Mouse (Mus musculus): ENCODE data around the gene Idnk.

Idnk gene

DNA sequence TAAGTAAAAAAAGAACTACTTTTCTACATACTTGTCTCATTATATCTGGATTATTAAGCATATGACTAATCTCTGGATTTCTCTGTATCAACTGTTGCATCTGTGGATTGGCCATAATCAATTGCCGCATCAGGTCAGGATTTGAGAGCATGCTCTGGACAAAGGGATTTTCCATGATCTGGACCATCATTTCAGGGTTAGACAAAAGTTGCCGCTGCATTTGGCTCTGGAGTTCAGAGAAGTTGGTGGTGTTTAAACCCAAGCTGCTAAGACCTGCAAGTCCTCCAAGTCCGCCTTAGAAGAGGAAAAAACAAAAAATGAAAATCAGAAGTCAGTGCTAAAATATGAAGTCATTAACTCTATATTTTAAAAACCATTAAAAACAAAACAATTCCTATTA lies 35.8 kb downstream of the Idnk start:
- DNase-seq (ENCODE audit: low spot score), result no peak

- DNase-seq (ENCODE audit: low spot score), result no peak
These were observed 37.5 kb downstream of the Idnk start for GRCm38 (mm10) chr13:58194908-58195307.

DNA sequence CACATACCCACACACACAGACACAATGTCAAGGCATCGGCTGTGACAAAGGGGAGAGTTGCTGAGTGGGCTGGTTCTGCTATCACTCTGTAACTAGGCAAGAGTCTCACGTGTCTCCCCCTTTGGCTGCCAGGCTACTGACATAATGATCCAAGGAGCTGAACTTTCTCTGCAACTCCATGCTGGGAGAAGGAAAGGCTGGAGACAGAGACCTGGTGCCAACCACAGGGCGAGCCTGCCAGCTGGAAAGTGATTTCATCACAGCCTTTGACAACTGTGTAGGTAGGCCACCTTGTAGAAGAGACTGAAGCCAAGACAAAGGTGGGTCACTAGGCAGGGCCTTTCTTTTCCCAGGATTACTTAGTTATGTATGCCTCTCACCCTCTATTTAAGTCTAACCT lies 39.8 kb downstream of the Idnk start:
- no peak for DNase-seq (ENCODE audit: low spot score)

DNA sequence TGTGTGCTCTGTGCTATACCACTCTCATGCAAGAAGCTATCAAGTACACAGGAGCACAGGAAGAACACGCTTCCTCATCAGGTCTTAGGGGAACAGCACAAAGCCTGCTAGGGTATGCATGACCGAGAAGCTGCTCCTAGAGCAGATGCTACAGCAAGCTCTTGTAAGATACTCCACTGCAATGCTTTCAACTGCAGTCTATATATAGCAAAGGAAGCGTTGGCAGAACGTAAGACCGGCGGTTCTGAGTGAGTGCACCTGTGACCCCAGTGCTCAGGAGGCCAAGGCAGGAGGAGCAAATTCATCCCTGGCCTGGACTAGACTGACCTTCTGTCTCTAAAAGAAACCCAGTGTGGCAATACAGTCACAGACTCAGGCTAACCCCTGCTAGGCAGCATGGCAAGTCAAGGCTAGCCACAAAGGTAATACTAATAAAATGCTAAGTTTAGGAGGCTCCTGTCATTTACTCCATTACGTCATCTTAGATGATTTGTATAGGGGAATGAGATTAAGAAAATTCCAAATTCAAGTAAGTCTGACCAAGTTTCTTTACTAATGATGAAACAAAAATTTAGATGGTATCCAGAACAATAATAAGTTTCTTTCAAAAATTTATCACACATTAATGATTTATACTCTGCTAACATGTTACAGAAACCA lies 40.7 kb downstream of the Idnk start:
- no peak for DNase-seq (ENCODE audit: low spot score)

DNA sequence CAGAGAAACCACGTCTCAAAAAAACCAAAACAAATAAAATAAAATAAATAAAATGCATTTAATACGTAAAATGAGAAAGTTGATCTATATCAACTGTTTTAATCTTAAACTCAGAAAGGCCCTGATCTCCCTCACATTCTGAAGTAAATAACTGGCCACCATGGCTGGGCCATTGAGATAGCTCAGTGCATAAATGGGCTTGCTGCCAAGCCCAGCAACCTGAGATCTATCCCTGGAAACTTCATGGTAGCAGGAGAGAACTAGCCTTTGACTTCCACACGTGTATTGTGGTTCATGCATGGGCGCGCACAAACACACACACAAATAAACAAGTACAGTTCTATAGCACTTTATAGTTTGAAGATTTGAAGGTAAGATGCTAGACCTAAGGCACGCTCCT lies 43.9 kb downstream of the Idnk start:
- no peak for DNase-seq (ENCODE audit: low spot score)

DNA sequence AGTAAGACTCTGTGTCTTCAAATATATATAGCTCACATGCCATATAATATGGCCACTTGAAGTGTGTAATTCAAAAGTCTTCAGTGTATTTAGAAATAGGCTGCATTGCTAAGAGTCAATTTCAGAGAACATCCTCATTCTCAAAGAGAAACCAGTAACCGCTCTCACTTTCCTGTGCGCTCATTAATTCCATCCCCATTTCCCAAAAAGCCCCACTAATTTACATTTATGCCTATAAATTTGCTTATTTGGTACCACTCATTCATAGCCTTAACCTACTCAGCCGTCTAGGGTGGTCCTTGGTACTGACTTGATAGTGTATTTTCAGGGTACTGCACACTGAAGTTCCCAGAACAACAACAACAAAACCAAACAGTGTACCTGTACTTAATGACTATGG lies 44.5 kb downstream of the Idnk start:
- DNase-seq (ENCODE audit: low spot score), result no peak

DNA sequence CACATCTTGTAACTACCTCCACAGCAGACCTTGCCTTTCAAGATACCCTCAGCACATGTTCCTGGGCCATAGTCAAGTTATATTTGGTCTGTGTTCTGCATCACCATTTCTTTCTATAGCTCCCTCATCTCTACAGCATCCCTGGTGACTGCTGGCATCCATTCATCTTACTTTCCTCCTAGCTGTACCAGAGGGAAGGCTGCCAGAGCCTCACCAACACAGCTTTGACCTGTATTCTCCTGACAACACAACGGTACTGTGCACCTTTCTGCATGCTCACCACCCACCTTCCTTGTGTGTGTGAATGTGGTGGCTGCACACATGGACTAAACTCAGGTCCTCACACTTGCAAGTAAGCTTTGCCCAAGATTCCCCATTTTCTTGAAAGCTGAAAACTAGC lies 45.5 kb downstream of the Idnk start:
- DNase-seq (ENCODE audit: low spot score), result no peak

- DNase-seq (ENCODE audit: low spot score), result no peak
These were observed 46.8 kb downstream of the Idnk start for GRCm38 (mm10) chr13:58204202-58204601.

DNA sequence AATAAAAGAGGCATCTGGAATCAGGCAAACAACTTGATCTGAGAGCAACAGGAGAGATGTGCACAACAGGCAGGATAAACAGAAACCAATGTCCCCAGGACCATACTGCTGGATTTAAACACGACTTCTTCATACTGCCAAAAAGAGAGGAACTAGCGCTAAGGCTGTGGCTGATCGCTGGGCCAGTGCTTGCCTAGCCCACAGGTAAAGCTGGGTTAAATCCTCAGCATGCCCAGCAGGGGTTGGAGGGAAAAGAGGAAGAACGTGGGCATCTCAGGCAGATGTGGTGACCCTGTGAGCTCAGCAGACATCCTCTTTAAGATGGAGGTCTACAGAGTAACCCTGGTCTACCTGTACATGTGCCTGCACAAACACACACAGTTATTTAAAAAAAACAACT lies 47.5 kb downstream of the Idnk start:
- DNase-seq (ENCODE audit: low spot score), result no peak

DNA sequence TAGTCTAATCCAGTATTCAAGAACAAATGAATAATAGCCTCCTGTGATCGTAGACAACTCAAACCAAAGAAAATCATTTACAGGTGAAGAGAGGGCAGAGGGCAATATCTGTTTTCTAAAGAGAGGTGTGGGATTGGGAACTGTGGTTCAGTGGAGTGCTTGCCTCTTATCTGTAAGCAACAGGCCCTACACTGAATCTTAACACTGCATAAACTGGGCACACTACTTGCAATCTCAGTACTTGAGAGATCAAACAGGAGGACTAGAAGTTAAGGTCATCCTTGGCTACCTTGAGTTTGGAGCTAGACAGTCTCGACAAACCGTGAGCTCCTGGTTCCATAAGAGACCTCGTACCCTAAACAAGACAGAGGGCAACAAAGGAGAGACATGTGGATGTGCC lies 48.6 kb downstream of the Idnk start:
- DNase-seq (ENCODE audit: low spot score), result no peak

- no peak for DNase-seq (ENCODE audit: low spot score)
These were observed 53.0 kb downstream of the Idnk start for GRCm38 (mm10) chr13:58210441-58210840.

- no peak for DNase-seq (ENCODE audit: low spot score)
These were observed 55.1 kb downstream of the Idnk start for GRCm38 (mm10) chr13:58212530-58212929.

GRCm38 (mm10) chr13:58213801-58214200 lies 56.4 kb downstream of the Idnk start:
- DNase-seq (ENCODE audit: low spot score), result no peak

All from testis, postnatal 14 days (tissue).